Mouse (Mus musculus): Measurements from ENCODE around the gene Rps3.

Rps3 gene

DNA sequence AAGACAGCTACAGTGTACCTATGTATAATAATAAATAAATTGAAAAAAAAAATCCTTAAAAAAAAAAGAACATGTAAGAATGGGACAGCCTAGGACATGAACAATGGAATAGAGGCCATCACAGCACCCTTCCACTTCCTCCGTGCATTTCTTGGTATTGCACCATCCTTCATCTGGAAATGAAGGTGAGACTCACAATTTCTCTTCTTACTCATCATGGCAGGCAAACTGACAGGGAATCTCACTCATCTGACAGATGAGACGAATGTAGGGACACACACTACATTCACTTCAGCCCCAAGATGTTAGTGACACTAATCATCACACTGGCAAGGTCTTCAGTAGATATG, 8.0 kb downstream of the Rps3 start:
- DNase-seq: no peak

DNA sequence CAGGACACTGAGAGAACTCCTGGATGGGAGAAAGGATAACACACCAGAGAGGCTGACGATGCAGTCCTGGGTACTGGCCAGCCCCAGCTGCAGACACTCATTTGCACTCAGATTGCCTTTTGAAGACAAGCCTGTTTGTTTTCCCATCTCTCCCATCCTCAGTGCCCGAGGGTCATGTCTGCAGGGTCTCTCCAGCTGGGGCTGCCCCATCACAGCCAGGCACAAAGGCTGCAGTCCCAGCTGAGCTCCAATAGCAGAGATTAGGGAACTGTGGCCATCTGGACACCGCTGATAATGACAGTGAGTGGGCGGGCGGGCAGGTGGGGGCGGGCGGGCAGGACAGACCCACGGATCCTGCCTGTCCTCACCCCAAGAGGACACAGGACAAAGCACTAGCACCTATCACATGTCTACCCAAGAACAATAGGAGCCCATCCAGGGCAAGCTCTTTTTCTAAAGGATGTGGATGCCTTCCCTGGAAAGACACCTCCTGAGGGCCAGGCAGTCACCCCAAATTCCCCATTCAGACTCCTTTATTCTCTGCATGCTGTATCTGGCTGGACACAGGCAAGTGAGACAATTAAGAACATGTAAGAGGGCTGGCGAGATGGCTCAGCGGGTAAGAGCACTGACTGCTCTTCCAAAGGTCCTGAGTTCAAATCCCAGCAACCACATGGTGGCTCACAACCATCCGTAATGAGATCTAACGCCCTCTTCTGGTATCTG, 8.5 kb downstream of the Rps3 start:
- DNase-seq: no peak

- no peak for DNase-seq
These were observed 9.7 kb downstream of the Rps3 start for GRCm38 (mm10) chr7:99473638-99474407.

- DNase-seq: no peak
These were observed 12.0 kb downstream of the Rps3 start for GRCm38 (mm10) chr7:99471578-99471977.

DNA sequence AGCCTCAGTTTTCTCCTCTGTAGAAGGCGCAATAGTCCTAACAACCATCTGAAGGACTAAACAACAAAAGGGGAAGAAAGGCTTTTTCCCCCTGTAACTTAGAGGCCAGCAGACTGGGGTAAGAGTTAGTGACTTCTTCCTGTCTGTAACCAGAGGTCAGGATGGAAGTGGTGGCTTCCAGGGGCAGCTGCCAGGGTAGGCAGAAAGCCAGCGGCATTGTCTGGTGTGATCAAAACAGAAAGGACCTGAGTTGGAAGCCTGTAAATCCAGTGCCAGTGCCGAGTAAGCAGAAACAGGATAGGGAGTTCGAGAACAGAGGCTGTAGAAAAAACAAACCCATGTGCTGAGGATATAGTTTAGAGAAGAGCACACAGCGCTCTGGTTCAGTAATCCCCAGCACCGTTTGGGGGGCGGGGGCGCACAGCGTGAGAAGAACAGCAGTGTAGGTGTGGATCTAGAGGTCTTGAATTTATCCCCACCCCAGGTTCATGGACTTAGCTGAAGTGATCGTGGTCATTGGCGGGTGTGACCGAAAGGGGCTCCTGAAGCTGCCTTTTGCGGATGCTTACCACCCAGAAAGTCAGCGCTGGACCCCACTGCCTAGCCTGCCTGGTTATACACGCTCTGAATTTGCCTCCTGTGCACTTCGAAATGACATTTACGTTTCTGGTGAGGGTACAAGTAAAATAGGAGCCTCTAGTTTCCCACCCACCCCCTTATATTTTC, 13.7 kb downstream of the Rps3 start:
- no peak for DNase-seq

DNA sequence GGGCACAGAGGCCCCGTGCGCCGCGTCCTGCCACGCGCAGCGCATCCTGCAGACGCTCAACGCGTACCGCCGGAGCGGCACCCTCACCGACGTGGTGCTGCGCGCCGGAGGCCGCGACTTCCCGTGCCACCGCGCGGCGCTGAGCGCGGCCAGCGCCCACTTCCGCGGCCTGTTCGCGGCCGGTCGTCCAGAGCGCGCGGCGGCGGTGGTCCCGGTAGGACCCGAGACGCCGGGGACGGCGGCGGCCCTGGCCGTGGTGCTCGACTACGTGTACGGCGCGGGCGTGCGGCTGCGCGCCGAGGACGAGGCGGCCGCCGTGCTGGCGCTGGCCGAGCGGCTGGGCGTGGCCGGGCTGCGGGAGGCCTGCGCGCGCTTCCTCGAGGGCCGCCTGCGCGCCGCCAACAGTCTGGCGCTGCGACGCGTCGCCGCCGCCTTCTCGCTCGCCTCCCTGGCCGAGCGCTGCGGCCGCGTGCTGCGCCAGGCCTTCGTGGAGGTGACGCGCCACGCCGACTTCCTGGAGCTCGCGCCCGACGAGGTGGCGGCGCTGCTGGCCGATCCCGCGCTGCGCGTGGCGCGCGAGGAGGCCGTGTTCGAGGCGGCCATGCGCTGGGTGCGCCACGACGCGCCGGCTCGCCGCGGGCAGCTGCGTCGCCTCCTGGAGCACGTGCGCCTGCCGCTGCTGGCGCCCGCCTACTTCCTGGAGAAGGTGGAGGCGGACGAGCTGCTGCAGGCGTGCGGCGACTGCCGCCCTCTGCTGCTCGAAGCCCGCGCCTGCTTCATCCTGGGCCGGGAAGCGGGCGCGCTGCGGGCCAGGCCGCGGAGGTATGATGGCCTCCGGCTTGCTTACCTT, 15.0 kb downstream of the Rps3 start:
- no peak for DNase-seq

- DNase-seq: peak; percentile 83
These were observed 15.6 kb downstream of the Rps3 start for GRCm38 (mm10) chr7:99467916-99468282.

- no peak for DNase-seq
These were observed 17.7 kb downstream of the Rps3 start, which contains the start of gene Klhl35 for GRCm38 (mm10) chr7:99465811-99466210. Gene Klhl35, plus strand, starts transcription at chr7:99466004.

GRCm38 (mm10) chr7:99463120-99463519, 20.4 kb downstream of the Rps3 start:
- DNase-seq: no peak

GRCm38 (mm10) chr7:99459888-99460652, 23.5 kb downstream of the Rps3 start:
- no peak for DNase-seq

DNA sequence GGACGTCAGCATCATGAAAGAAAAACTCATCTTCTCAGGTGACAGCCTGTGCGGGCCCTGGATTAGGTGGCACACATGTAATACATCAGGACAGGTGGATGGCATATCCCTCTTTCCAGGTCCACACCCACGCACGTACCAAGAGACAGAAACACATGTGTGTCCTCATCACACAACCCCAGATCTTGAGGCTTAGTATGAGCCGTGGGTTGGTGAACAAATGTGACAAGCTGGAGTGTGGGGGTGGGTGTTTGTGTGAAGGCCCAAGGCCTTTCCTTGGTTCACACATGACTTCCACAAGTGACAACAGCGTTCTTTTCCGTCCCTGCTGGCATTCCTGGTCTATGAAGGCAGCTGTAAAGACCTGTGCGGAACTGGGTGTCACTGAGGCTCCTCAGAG, 24.7 kb downstream of the Rps3 start:
- no peak for DNase-seq

GRCm38 (mm10) chr7:99454044-99454443, 29.5 kb downstream of the Rps3 start:
- DNase-seq: no peak

DNA sequence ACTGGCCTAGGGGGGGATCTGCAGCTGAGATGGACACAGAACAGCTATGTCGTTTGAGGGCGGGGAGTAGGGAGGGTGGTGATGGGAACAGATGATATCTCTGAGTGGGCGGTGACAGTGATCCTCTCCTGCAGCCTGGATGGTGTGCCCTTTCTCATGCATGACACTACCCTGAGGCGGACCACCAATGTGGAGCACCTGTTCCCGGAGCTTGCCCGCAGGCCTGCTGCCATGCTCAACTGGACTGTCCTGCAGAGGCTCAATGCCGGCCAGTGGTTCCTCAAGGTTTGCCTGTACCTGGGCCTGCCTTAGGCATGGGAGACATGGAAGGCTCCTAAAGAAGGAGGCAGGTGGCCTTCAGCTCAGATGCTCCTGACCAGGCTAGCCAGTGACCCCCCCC, 30.7 kb downstream of the Rps3 start:
- no peak for DNase-seq

DNA sequence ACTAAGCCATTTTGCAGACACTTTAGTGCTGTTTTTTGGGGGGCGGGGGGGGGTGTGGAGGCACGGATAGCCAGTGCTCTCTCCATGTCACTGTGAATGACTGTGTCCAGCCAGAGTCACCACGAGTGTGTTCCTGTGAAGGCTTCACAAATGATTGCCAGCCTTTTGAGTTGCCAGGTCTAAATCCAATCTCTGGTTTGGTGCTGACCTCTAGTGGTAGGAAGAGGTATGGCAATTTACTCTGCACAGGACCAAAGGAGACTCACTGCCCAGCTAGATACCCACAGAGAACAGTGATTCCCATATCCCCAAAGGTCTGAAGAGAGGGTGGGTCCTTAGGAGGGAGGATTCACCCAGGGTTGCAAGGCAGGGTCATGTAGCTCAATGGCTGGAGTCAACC, 32.8 kb downstream of the Rps3 start:
- peak; percentile 89 for DNase-seq

DNA sequence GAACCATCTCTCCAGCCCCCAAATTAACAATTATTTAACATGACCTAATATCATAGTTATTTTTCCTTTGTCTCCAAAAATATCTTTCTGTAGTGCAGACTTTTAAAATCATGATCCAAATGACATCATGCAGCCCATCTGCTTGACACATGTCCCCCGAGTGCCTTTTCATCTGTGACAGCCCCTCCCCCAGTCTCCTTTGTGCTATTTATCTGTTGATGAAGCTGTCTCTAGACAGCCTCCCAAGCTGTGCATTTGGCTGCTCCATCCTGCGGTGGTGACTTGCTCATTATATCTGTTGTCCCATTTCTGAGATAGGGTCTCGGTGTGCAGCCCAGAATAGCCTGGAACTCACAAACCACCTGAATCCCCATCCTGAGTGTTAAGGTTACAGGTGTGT, 33.8 kb downstream of the Rps3 start:
- DNase-seq: no peak

DNA sequence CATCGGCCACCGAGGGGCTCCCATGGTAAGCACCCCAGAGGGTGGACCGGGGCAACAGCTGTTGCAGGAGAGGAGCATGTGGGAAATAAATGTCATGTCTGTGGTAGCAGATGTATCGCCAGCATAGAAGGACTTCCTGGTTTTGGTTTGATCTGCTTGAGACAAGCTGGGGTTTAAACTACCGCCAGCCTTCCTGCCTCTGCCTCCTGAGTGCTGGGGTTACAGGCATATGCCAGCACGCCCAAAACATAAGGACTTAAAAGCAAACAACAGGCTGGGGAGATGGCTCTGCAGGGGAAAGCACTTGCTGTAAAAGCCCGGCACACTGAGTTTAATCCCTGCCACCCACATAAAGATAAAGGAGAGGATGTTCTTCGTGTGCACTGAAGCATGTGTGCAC, 34.5 kb downstream of the Rps3 start:
- no peak for DNase-seq

DNA sequence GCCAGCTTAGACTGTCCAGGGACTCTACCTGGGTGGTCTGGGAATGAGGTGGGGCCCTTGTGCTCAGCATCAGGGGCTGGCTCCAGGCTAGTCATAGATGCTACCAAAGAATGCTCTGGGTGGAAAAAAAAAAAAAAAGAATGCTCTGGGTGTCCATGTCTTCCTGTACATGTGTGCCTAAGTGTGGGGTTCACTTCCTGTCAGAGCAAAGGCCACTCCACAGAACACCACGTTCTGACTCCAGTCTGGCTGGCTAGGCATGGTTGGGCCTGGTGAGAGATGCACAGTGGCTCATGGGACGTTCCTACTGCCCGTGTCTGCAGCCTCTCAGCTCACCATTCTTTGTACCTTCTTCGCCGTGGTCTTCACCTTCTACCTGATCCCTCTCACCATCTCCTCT, 34.9 kb downstream of the Rps3 start:
- DNase-seq: no peak

GRCm38 (mm10) chr7:99447323-99447722, 36.2 kb downstream of the Rps3 start:
- DNase-seq: no peak

DNA sequence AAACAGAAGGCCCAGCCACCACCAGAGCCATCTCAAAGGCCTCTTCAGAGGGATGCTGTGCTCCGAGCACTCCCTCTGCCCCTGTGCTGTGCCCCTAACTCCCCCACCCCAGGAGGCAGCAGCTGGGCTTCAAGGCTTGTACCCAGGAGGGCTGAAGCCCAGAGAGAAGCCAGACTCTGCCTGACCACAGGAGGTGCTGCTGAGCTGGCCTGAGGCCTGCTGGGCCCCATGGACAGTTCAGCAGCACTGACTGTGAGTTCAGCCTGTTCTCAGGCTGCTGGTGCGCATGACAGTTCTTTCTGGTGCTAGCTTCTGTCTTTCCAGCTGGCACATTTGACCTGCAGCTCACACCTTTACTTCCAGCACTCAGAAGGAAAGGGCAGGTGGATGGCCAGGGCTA, 37.7 kb downstream of the Rps3 start:
- DNase-seq: no peak

DNA sequence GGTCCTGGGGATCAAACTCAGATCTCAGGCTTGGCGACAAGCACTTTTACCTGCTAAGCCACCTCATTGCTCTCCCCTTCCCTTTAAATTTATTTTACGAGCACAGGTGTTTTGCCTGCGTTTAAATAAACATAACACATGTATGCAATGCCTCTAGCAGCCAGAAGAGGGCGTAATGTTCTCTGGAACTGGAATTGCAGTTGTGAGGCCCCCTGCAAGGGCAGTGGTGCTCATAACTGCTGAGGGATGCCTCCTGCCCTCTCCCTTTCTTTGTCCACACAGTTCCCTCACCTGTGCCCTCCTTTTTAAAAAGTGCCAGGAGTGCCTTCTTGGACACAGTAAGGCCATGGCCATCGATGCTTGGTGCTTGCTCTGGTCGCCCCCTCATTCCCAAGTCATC, 39.5 kb downstream of the Rps3 start:
- DNase-seq: no peak

- no peak for DNase-seq
These were observed 40.4 kb downstream of the Rps3 start for GRCm38 (mm10) chr7:99443164-99443563.

DNA sequence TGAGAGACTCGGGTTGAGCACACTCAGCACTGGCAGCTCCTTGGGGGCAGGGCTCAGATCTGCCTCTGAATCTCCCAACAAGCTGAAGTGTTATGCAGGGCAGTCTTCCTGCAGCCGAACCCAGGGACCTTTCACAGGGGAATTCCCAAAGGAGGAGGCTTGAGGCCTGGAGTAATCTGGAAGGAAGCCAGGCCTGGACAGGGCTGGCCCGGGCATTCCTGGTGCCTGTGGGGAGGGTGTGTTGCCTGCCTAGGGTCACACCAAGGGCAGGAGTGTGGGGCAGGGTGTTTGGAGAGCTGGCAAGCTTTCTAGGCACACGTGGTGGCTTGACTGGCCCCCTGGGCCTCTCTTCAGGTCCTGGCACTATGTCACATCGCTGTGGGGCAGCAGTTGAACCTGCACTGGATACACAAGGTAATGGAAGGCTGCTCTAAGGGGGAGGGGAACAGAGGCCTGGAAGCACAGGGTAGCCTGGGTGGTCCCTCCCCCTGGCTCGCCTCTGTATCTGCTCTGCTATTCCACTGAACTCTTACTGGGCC, 41.9 kb downstream of the Rps3 start:
- no peak for DNase-seq
